Mouse (Mus musculus) heart, embryonic 10.5 days (tissue): Measurements from ENCODE around the gene Stap1. TPM values are rescaled to one million over a fixed set of nuclear protein-coding genes. Genes with fewer than 3 reads are reported as not detected.

ENCODE experiments used
- DNase-seq: peaks from one replicate; pipeline ENCODE4 v3.0.0-alpha.2; 2017; ENCODE audit warnings: low spot score
- H3K27ac ChIP-seq: fragments of 300-500 bp; sonication (generic); 2 replicates; pipeline ENCODE4 v1.5.1; 2016; ENCODE audit warnings: mild to moderate bottlenecking
- H3K27me3 ChIP-seq: fragments of 300-500 bp; sonication (generic); 2 replicates; pipeline ENCODE4 v1.6.1; 2016; ENCODE audit warnings: mild to moderate bottlenecking; ENCODE audit not compliant: poor library complexity, insufficient read depth, severe bottlenecking
- H3K36me3 ChIP-seq: fragments of 300-500 bp; sonication (generic); 2 replicates; pipeline ENCODE4 v1.6.1; 2016; ENCODE audit warnings: mild to moderate bottlenecking, moderate library complexity
- H3K4me1 ChIP-seq: fragments of 300-500 bp; sonication (generic); 2 replicates; pipeline ENCODE4 v1.6.1; 2016; ENCODE audit warnings: mild to moderate bottlenecking
- H3K4me3 ChIP-seq: fragments of 300-500 bp; sonication (generic); 2 replicates; pipeline ENCODE4 v1.5.1; 2016; ENCODE audit warnings: mild to moderate bottlenecking, moderate library complexity
- H3K9me3 ChIP-seq: fragments of 300-500 bp; sonication (generic); 2 replicates; pipeline ENCODE4 v1.6.1; 2016; ENCODE audit warnings: mild to moderate bottlenecking, moderate library complexity
- WGBS: fragments of 180-500 bp; shearing (Covaris S2); methylation state at CpG from one replicate; pipeline ENCODE4 v1.1.7; 2016; 5-methylcytosine and 5-hydroxymethylcytosine counted together
- polyA plus RNA-seq: library from polyadenylated mRNA; unstranded; fragments of >200 nt; fragmentation: Nextera tagmentation; extraction: Ambion mirVana; gene quantifications from 2 replicates; pipeline ENCODE4 v1.2.1, GENCODE M21; 2016

Stap1 gene
- polyA plus RNA-seq, 1 experiment from 2014 or later = 0.23 TPM

GRCm38 (mm10) chr5:86086751-86087150, 15.2 kb downstream of the Stap1 start:
- no peaks in the 10 kb centered on the region for H3K9me3 ChIP-seq
- no peak overlapping the region for H3K27ac ChIP-seq
- DNase-seq = no peak
- H3K27me3 ChIP-seq = no peaks in the 10 kb centered on the region
- no peaks in the 10 kb centered on the region for H3K4me1 ChIP-seq
- no peak overlapping the region for H3K4me3 ChIP-seq
- no peaks in the 10 kb centered on the region for H3K36me3 ChIP-seq
- WGBS = 74% methylated on average over 6 of the region's 6 CpGs

- Histone ChIP-seq H3K27me3 (no peaks in the 10 kb centered on the region), H3K36me3 (no peaks in the 10 kb centered on the region), H3K9me3 (no peaks in the 10 kb centered on the region), H3K4me3 (no peak overlapping the region), H3K27ac (no peak overlapping the region), H3K4me1 (0 out of 2 replicates have a peak, but pooled peaks cover 6% of the 10 kb centered on the region)
- WGBS = 36% methylated on average over 9 of the region's 9 CpGs
- no peak for DNase-seq
Observed at GRCm38 (mm10) chr5:86094754-86095153, 23.2 kb downstream of the Stap1 start.

GRCm38 (mm10) chr5:86098988-86099387, 27.4 kb downstream of the Stap1 start:
- DNase-seq = no peak
- Histone ChIP-seq H3K36me3 (no peaks in the 10 kb centered on the region), H3K4me3 (no peak overlapping the region), H3K27ac (no peak overlapping the region), H3K9me3 (no peaks in the 10 kb centered on the region), H3K4me1 (peaks cover 6% of the 10 kb centered on the region; the same call in 1 of the 2 replicates), H3K27me3 (no peaks in the 10 kb centered on the region)
- 76% methylated on average over 3 of the region's 3 CpGs for WGBS

GRCm38 (mm10) chr5:86100621-86101020, 29.1 kb downstream of the Stap1 start:
- 73% methylated on average over 3 of the region's 3 CpGs for WGBS
- H3K27ac ChIP-seq = no peak overlapping the region
- H3K4me3 ChIP-seq = no peak overlapping the region
- no peak for DNase-seq
- no peaks in the 10 kb centered on the region for H3K9me3 ChIP-seq
- no peaks in the 10 kb centered on the region for H3K27me3 ChIP-seq
- peaks cover 2% of the 10 kb centered on the region; the same call in 1 of the 2 replicates for H3K4me1 ChIP-seq
- H3K36me3 ChIP-seq = no peaks in the 10 kb centered on the region; the same call in 1 of the 2 replicates

GRCm38 (mm10) chr5:86102176-86102575, 30.6 kb downstream of the Stap1 start:
- H3K4me3 ChIP-seq = no peak overlapping the region
- no peaks in the 10 kb centered on the region for H3K27me3 ChIP-seq
- H3K27ac ChIP-seq = no peak overlapping the region
- H3K9me3 ChIP-seq = no peaks in the 10 kb centered on the region
- peaks cover 4% of the 10 kb centered on the region; the same call in 1 of the 2 replicates for H3K36me3 ChIP-seq
- no peak for DNase-seq
- H3K4me1 ChIP-seq = peaks cover 2% of the 10 kb centered on the region; the same call in 1 of the 2 replicates
- 93% methylated on average over 2 of the region's 2 CpGs for WGBS

GRCm38 (mm10) chr5:86106610-86107009, 35.1 kb downstream of the Stap1 start:
- H3K27me3 ChIP-seq = no peaks in the 10 kb centered on the region
- H3K27ac ChIP-seq = no peak overlapping the region
- 82% methylated on average over 2 of the region's 2 CpGs for WGBS
- H3K9me3 ChIP-seq = no peaks in the 10 kb centered on the region
- DNase-seq = no peak
- H3K4me1 ChIP-seq = no peaks in the 10 kb centered on the region
- no peak overlapping the region for H3K4me3 ChIP-seq
- peaks cover 19% of the 10 kb centered on the region; the same call in 1 of the 2 replicates for H3K36me3 ChIP-seq

- Histone ChIP-seq H3K4me1 (0 out of 2 replicates have a peak, but pooled peaks cover 3% of the 10 kb centered on the region), H3K27ac (no peak overlapping the region), H3K4me3 (no peak overlapping the region), H3K9me3 (no peaks in the 10 kb centered on the region), H3K36me3 (peaks cover 21% of the 10 kb centered on the region), H3K27me3 (no peaks in the 10 kb centered on the region)
- 89% methylated on average over 1 of the region's 1 CpGs for WGBS
- DNase-seq = no peak
Observed at GRCm38 (mm10) chr5:86111074-86111473, 39.5 kb downstream of the Stap1 start.

GRCm38 (mm10) chr5:86113037-86113436, 41.5 kb downstream of the Stap1 start:
- Histone ChIP-seq H3K27me3 (no peaks in the 10 kb centered on the region), H3K27ac (no peak overlapping the region), H3K36me3 (peaks cover 17% of the 10 kb centered on the region), H3K4me1 (0 out of 2 replicates have a peak, but pooled peaks cover 3% of the 10 kb centered on the region), H3K9me3 (no peaks in the 10 kb centered on the region), H3K4me3 (no peak overlapping the region)
- no peak for DNase-seq
- WGBS = 59% methylated on average over 2 of the region's 2 CpGs

- WGBS = 54% methylated on average over 1 of the region's 1 CpGs
Observed at GRCm38 (mm10) chr5:86113997-86114396, 42.5 kb downstream of the Stap1 start.

GRCm38 (mm10) chr5:86118457-86119094, 47.0 kb downstream of the Stap1 start:
- Histone ChIP-seq H3K36me3 (peaks cover 24% of the 10 kb centered on the region), H3K4me1 (no peaks in the 10 kb centered on the region), H3K4me3 (no peak overlapping the region), H3K9me3 (no peaks in the 10 kb centered on the region), H3K27ac (no peak overlapping the region), H3K27me3 (no peaks in the 10 kb centered on the region)
- WGBS = 88% methylated on average over 9 of the region's 9 CpGs
- no peak for DNase-seq

More at GRCm38 (mm10) chr5:86113997-86114396, 42.5 kb downstream of the Stap1 start:
- Histone ChIP-seq H3K9me3 (no peaks in the 10 kb centered on the region), H3K27me3 (no peaks in the 10 kb centered on the region), H3K4me1 (0 out of 2 replicates have a peak, but pooled peaks cover 3% of the 10 kb centered on the region), H3K4me3 (no peak overlapping the region), H3K36me3 (peaks cover 23% of the 10 kb centered on the region), H3K27ac (no peak overlapping the region; the same call in 1 of the 2 replicates)
- DNase-seq = no peak

- no peak overlapping the region for H3K27ac ChIP-seq
- no peaks in the 10 kb centered on the region for H3K4me1 ChIP-seq
- H3K9me3 ChIP-seq = no peaks in the 10 kb centered on the region
- no peak for DNase-seq
- H3K4me3 ChIP-seq = no peak overlapping the region
- peaks cover 38% of the 10 kb centered on the region for H3K36me3 ChIP-seq
- 94% methylated on average over 1 of the region's 1 CpGs for WGBS
- H3K27me3 ChIP-seq = no peaks in the 10 kb centered on the region
Observed at GRCm38 (mm10) chr5:86128749-86129148, 57.2 kb downstream of the Stap1 start.

- H3K9me3 ChIP-seq = no peaks in the 10 kb centered on the region
- H3K4me3 ChIP-seq = no peak overlapping the region
- H3K36me3 ChIP-seq = peaks cover 35% of the 10 kb centered on the region
- H3K4me1 ChIP-seq = no peaks in the 10 kb centered on the region
- DNase-seq = no peak
- no peaks in the 10 kb centered on the region for H3K27me3 ChIP-seq
- H3K27ac ChIP-seq = no peak overlapping the region
Observed at GRCm38 (mm10) chr5:86129828-86130227, 58.3 kb downstream of the Stap1 start.
